Mouse (Mus musculus): Measurements from ENCODE around the gene Bcl7a. TPM values are rescaled to one million over a fixed set of nuclear protein-coding genes. Genes with fewer than 3 reads are reported as not detected.
A peak's percentile ranks its signal among the peaks of the same experiment; 100 is the strongest.

Bcl7a gene
- total and polyA plus RNA-seq, 2 experiments from 2014 or later, result 25.6 to 42.6 TPM

DNA sequence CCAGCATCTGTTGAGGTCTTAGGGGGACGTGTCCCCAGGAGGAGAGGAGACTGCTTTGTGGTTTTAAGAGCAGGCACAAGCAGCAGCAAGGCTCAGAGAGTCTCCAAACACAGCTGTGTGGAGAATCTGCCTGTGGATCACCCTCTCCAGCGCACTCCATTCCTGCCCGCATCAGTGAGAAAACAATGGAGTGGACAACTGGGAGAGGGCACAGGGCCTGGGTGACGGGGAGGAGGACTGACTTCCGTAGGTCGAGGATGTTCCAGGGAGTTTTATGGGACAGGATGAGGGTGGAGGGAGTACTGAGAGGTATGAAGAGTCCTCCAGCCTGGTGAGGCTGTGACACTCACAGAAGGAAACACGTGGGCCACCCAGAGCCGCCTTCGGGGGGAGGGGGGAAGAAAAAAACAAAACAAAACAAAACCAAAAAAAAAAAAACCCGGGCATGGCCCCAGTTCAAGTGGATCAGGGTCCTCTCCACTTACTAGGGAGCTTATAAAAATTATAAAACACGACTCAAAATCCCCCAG, 29.7 kb upstream of the Bcl7a start:
- no peak overlapping the region for H3K4me3 ChIP-seq (ENCODE audit: low read length)
- H3K36me3 ChIP-seq (ENCODE audit: insufficient read depth, low read length), result no peaks in the 10 kb centered on the region
- no peak for TF ChIP-seq CTCF (IDR thresholded peaks at IDR 0.05; ENCODE audit: low read depth)
- H3K4me1 ChIP-seq (ENCODE audit: insufficient read depth, low read length), result no peaks in the 10 kb centered on the region
- H3K4me2 ChIP-seq (ENCODE audit: low read depth, low read length), result no peak overlapping the region
- no peak for DNase-seq (ENCODE audit: low spot score)
- 61% methylated on average over 11 of the region's 11 CpGs for WGBS
- H3K27me3 ChIP-seq (ENCODE audit: insufficient read depth, low read length), result no peaks in the 10 kb centered on the region
- H3K9ac ChIP-seq (replicated peaks; ENCODE audit: low read length), result no peak overlapping the region
- H3K27ac ChIP-seq, result no peak overlapping the region
- no peak for ATAC-seq
- no peaks in the 10 kb centered on the region for H3K9me3 ChIP-seq (ENCODE audit: low read length)

DNA sequence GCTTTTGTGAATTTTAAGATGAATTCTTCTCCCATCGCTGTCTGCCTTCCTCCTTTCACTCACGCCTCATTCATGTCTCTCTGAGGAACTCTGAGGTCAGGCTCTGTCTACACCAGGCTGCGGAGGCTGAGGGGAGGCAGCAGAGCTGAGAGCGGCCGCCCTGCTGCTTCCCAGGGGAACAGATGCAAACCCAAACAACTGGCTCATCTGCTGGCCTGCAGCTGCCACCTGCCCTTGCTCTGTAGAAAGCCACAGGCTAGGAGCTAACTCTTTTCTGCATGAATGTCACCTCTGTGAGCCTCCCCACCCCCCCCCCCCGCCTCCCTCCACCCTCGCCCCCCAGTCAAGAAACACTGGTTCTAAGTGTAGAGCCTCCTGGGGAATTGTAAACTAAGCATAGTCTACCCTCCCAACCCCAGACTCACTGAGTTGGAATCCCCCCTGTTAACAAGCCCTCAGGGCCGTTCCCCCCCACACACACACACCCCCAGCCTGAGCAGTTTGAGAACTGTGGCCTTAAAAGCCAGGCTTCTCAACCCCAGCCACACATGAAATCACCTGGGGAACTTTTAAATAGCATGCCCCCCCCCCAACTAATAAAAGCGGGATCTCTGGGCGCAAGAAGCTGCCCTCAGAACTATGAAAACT, 28.3 kb upstream of the Bcl7a start:
- no peak for TF ChIP-seq CTCF (IDR thresholded peaks at IDR 0.05; ENCODE audit: low read depth)
- ATAC-seq (no peak), DNase-seq (ENCODE audit: low spot score) (peak; percentile 28)
- Histone ChIP-seq H3K4me1 (ENCODE audit: insufficient read depth, low read length) (no peaks in the 10 kb centered on the region), H3K27ac (no peak overlapping the region), H3K9me3 (ENCODE audit: low read length) (no peaks in the 10 kb centered on the region), H3K27me3 (ENCODE audit: insufficient read depth, low read length) (no peaks in the 10 kb centered on the region), H3K4me2 (ENCODE audit: low read depth, low read length) (no peak overlapping the region), H3K4me3 (ENCODE audit: low read length) (no peak overlapping the region), H3K36me3 (ENCODE audit: insufficient read depth, low read length) (no peaks in the 10 kb centered on the region), H3K9ac (replicated peaks; ENCODE audit: low read length) (no peak overlapping the region)
- WGBS, result 39% methylated on average over 8 of the region's 10 CpGs

GRCm38 (mm10) chr5:123317992-123318391, 25.6 kb upstream of the Bcl7a start:
- ATAC-seq (no peak), DNase-seq (ENCODE audit: low spot score) (peak; percentile 45)
- Histone ChIP-seq H3K4me1 (ENCODE audit: insufficient read depth, low read length) (no peaks in the 10 kb centered on the region), H3K36me3 (ENCODE audit: insufficient read depth, low read length) (no peaks in the 10 kb centered on the region), H3K4me3 (ENCODE audit: low read length) (peak overlapping the region; percentile 18), H3K4me2 (ENCODE audit: low read depth, low read length) (peak overlapping the region; percentile 39), H3K27me3 (ENCODE audit: insufficient read depth, low read length) (no peaks in the 10 kb centered on the region), H3K27ac (no peak overlapping the region), H3K9ac (replicated peaks; ENCODE audit: low read length) (no peak overlapping the region), H3K9me3 (ENCODE audit: low read length) (no peaks in the 10 kb centered on the region)
- 27% methylated on average over 6 of the region's 6 CpGs for WGBS
- TF ChIP-seq CTCF (IDR thresholded peaks at IDR 0.05; ENCODE audit: low read depth), result no peak

- Histone ChIP-seq H3K4me3 (ENCODE audit: low read length) (no peak overlapping the region), H3K9ac (replicated peaks; ENCODE audit: low read length) (no peak overlapping the region), H3K27me3 (ENCODE audit: insufficient read depth, low read length) (no peaks in the 10 kb centered on the region), H3K4me1 (ENCODE audit: insufficient read depth, low read length) (peaks cover 4% of the 10 kb centered on the region; the same call in 1 of the 2 replicates), H3K4me2 (ENCODE audit: low read depth, low read length) (no peak overlapping the region), H3K36me3 (ENCODE audit: insufficient read depth, low read length) (no peaks in the 10 kb centered on the region), H3K9me3 (ENCODE audit: low read length) (no peaks in the 10 kb centered on the region), H3K27ac (no peak overlapping the region)
- TF ChIP-seq CTCF (IDR thresholded peaks at IDR 0.05; ENCODE audit: low read depth), result peak; percentile 15; the same call in 1 of the 2 replicates
- ATAC-seq (no peak), DNase-seq (ENCODE audit: low spot score) (no peak)
- WGBS, result 97% methylated on average over 3 of the region's 3 CpGs
Measured at GRCm38 (mm10) chr5:123320136-123320535, 23.5 kb upstream of the Bcl7a start.

DNA sequence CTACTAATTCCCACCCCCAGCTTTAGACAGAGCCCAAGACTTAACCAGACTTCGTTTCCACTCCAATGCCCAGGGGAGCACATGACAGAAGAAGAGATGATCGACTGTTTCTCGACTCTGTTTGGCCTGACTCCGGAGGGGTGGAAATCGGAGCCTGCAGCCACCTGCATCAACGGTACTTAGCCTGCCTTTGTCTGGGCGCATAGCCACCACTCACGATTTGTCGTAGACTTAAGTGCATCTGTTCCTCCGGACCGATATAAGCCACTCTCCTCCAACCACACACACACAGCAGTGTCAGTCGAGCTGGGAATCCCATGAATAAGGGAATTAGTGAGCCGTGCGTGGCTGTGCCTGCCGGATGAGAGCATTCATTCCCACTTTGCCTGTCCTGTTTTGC, 19.4 kb upstream of the Bcl7a start:
- Histone ChIP-seq H3K27me3 (ENCODE audit: insufficient read depth, low read length) (no peaks in the 10 kb centered on the region), H3K4me1 (ENCODE audit: insufficient read depth, low read length) (peaks cover 4% of the 10 kb centered on the region; the same call in 1 of the 2 replicates), H3K9me3 (ENCODE audit: low read length) (no peaks in the 10 kb centered on the region), H3K4me2 (ENCODE audit: low read depth, low read length) (peak overlapping the region; percentile 36; the same call in 1 of the 2 replicates), H3K4me3 (ENCODE audit: low read length) (no peak overlapping the region), H3K9ac (replicated peaks; ENCODE audit: low read length) (no peak overlapping the region), H3K27ac (no peak overlapping the region), H3K36me3 (ENCODE audit: insufficient read depth, low read length) (no peaks in the 10 kb centered on the region)
- ATAC-seq (no peak), DNase-seq (ENCODE audit: low spot score) (peak; percentile 56)
- WGBS, result 8% methylated on average over 15 of the region's 15 CpGs
- no peak for TF ChIP-seq CTCF (IDR thresholded peaks at IDR 0.05; ENCODE audit: low read depth)

DNA sequence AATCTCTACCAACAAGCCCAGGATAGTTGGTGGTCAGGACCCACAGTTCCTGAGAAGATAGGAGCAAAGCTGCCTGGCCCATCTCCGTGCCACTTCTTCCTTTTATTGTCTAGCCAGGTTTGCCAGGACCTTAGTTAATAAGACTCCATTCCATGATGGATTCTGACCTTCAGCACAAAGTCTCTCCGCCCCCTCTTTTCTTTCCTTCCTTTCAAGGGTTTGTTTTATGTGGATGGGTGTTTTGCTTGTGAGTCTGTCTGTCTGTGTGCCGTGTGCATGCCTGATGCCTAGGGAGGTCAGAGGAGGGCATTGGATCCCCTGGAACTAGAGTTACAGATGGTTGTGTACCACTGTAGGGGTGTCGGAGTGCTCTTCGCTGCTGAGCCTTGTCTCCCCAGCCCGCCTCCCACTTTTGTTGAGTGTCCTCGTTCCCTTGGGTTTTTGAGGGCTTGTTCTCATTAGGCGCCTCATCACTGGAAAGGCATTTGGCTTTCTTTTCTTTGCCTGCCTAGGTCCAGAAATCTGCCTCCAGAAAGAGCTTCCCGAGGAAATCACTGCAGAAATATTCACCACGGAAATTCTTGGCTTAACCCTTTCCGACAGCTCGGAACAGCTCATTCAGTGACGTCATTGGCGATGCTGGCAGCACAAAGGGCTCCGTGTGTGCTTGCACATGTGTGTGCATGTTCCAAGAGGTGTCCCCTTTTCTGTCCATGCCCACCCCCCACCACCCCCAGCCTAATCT, 17.5 kb upstream of the Bcl7a start:
- H3K4me3 ChIP-seq (ENCODE audit: low read length), result no peak overlapping the region
- no peak overlapping the region for H3K4me2 ChIP-seq (ENCODE audit: low read depth, low read length)
- H3K27me3 ChIP-seq (ENCODE audit: insufficient read depth, low read length), result no peaks in the 10 kb centered on the region
- no peak for ATAC-seq
- peaks cover 4% of the 10 kb centered on the region; the same call in 1 of the 2 replicates for H3K4me1 ChIP-seq (ENCODE audit: insufficient read depth, low read length)
- H3K36me3 ChIP-seq (ENCODE audit: insufficient read depth, low read length), result no peaks in the 10 kb centered on the region
- no peaks in the 10 kb centered on the region for H3K9me3 ChIP-seq (ENCODE audit: low read length)
- H3K9ac ChIP-seq (replicated peaks; ENCODE audit: low read length), result no peak overlapping the region
- WGBS, result 59% methylated on average over 15 of the region's 15 CpGs
- no peak overlapping the region for H3K27ac ChIP-seq
- peak; percentile 48 for DNase-seq (ENCODE audit: low spot score)
- no peak for TF ChIP-seq CTCF (IDR thresholded peaks at IDR 0.05; ENCODE audit: low read depth)
